Mouse (Mus musculus) spleen, adult 18-20 months (tissue): Measurements from ENCODE around the gene Gm3468.
"Not testable (repeated sequence)": the region's sequence is repeated elsewhere in the genome, so short reads cannot be mapped to it uniquely, and the experiment has no call there.

Source experiments
- DNase-seq, 2 experiments: peaks; one replicate each; pipeline ENCODE4 v3.0.0; 2022; ENCODE audit warnings: mixed read lengths in 2 of 2

Gene Gm3468

DNA sequence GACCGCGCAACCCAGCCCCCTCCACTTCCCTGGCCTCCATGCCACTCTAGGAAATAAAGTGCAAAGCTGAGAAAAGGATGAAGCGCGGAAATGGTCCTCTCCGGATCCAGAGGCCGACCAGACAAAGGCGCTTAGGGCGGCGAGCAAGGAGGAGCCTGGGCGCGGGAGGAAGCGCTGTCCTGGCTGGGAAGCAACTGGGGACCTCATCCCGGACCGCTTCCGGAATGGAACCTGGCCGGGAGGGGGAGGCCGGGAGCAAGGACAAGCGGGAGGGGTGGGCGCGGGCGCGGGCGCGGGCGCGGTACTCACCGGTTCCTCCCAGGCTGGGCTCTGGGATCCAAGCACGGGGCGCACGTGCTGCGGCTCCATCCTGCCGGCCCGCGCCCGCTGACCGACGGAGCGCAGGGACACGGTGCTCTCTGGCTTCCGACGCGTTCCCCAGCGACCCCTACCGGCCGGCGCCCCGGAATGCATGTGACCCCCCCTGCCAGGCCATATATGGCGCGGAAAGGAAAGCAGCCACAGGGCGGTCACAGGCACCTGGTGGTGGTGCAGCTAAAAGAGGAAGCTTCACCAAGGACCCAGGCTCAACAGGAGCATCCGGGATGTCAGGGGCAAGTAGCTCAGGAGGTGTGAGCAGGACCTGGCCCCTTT is at the start of gene Gm3468:
Gene Gm3468, minus strand, starts transcription at position 394 of the 654 bp plus-strand sequence.
- peak in 1 of 2 experiments; percentile 2 for DNase-seq

DNA sequence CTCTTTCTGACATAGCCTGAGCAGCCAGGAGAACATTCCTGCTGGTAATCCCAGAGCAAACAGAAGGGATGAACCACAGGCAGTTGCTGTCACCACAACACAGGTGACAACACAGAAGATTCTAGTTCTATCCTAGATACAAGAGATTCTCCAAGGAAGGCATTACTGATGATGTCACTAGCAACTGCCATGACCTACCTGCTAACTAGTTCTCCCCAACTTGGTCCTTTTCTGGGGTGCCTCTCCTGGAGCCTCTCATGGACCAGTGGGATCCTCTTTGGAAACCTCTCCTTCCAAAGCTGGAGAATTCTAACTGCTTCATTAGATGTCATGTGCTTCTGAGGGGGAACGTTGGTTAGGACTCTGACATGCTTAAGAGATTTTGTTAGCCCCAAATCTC is 17.2 kb upstream of the Gm3468 start, which contains the start of gene Gm3476:
Gene Gm3476, minus strand, starts transcription at position 101 of the 400 bp plus-strand sequence.
- DNase-seq = not testable (repeated sequence)

DNA sequence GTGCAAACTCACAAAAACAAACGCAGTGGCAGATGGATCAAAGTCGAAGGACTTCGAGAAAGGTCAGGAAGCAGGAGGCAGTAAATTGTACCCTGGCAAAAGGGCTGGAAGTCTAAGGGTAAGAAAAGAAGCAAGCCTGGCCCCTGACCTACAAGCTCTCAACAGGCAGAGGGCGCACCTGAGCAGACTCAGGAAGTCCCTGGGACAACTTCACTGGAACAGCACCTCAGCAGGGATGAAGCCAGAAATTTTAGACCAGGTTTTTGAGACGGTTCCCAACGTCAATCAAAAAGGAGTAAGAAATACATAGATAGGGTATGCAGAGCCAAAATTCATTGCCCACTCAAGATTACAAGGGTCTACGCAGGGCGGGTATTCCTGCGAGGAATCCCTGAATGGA is 965 bp downstream of the Gm3468 start:
- not testable (repeated sequence) for DNase-seq

DNA sequence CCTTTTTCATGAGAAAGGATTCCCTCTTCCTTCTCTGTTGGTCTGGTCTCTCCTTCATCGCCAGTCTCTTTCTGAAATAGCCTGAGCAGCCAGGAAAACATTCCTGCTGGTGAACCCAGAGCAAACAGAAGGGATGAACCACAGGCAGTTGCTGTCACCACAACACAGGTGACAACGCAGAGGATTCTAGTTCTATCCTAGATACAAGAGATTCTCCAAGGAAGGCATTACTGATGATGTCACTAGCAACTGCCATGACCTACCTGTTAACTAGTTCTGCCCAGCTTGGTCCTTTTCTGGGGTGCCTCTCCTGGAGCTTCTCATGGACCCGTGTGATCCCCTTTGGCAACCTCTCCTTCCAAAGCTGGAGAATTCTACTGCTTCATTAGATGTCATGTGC is 14.6 kb downstream of the Gm3468 start, which contains the start of gene Gm8206:
Gene Gm8206, minus strand, starts transcription at position 101 of the 400 bp plus-strand sequence.
- DNase-seq = not testable (repeated sequence)

DNA sequence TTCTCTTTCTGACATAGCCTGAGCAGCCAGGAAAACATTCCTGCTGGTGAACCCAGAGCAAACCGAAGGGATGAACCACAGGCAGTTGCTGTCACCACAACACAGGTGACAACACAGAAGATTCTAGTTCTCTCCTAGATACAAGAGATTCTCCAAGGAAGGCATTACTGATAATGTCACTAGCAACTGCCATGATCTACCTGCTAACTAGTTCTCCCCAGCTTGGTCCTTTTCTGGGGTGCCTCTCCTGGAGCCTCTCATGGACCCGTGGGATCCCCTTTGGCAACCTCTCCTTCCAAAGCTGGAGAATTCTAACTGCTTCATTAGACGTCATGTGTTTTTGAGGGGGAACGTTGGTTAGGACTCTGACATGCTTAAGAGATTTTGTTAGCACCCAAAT is 50.3 kb downstream of the Gm3468 start, which contains the start of gene Gm6337:
Gene Gm6337, minus strand, starts transcription at position 101 of the 400 bp plus-strand sequence.
- DNase-seq = not testable (repeated sequence)
